Mouse (Mus musculus): ENCODE results near the gene Pde6c. TPM values are rescaled to one million over a fixed set of nuclear protein-coding genes. Genes with fewer than 3 reads are reported as not detected.
A peak's percentile ranks its signal among the peaks of the same experiment; 100 is the strongest.

Pde6c gene
- polyA plus RNA-seq, 1 experiment = not detected

DNA sequence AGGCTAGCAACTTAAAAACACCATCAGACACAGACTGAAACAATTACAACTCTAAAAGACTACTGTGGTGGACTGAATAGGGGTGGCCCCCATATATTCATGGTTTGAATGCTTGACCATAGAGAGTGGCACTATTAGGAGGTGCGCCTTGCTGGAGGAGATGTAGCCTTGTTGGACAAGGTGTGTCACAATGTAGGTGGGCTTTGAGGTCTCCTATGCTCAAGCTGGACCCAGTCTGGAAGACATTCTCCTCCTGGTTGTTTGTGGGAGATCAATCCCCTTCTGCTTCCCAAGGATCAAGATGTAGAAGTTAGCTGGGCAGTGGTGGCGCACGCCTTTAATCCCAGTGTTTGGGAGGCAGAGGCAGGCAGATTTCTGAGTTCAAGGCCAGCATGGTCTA is 85.1 kb downstream of the Pde6c start:
- no peaks in the 10 kb centered on the region for H3K27me3 ChIP-seq (ENCODE audit: control insufficient read depth, insufficient read depth, low read length)
- WGBS = 98% methylated on average over 3 of the region's 3 CpGs
- TF ChIP-seq POLR2A (IDR thresholded peaks at IDR 0.05; ENCODE audit: low read depth, low read length) (no peak), CTCF (IDR thresholded peaks at IDR 0.05; ENCODE audit: extremely low read depth, insufficient read depth, insufficient read length, insufficient replicate concordance) (no peak)
- no peak for DNase-seq (ENCODE audit: low read depth in 1 of 2, low spot score in 2 of 2)
- H3K36me3 ChIP-seq (ENCODE audit: control insufficient read depth, insufficient read depth, low read length) = peaks cover 7% of the 10 kb centered on the region; the same call in 1 of the 2 replicates
- no peak overlapping the region for H3K4me3 ChIP-seq (ENCODE audit: extremely low read depth, insufficient read depth, insufficient read length)
- H3K27ac ChIP-seq (ENCODE audit: insufficient read depth, low read length) = no peak overlapping the region
- H3K4me1 ChIP-seq (ENCODE audit: control insufficient read depth, insufficient read depth, insufficient read length) = no peaks in the 10 kb centered on the region

DNA sequence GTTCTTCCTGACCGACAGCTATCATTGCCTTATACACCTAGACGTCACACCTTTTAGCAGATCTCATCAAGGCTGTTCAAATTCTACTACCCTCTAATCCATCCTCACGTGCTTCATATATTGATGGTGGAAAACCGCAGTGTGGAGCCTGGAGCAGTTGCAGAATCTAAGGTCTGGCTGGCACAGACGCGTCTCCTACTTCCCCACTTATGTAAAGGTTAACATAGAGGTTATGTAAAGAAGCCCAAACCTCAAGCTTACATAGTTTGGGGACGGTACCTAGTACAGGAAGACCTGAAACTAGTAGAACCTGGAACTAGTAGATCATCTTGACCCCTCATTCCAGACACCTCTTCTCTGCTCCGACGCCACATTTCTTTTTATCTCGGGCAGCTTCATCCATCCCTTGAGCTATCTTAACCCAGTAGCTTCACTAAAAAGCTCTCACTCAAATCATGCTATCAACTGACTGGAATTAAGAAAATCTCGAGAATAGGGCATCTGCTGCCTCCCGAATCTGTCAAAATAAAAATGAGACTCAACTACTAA is 90.8 kb downstream of the Pde6c start:
- TF ChIP-seq POLR2A (IDR thresholded peaks at IDR 0.05; ENCODE audit: low read depth, low read length) (no peak), CTCF (IDR thresholded peaks at IDR 0.05; ENCODE audit: extremely low read depth, insufficient read depth, insufficient read length, insufficient replicate concordance) (no peak)
- Histone ChIP-seq H3K4me3 (ENCODE audit: extremely low read depth, insufficient read depth, insufficient read length) (peak overlapping the region; percentile 97), H3K4me1 (ENCODE audit: control insufficient read depth, insufficient read depth, insufficient read length) (peaks cover 3% of the 10 kb centered on the region; the same call in 1 of the 2 replicates), H3K27me3 (ENCODE audit: control insufficient read depth, insufficient read depth, low read length) (no peaks in the 10 kb centered on the region), H3K36me3 (ENCODE audit: control insufficient read depth, insufficient read depth, low read length) (no peaks in the 10 kb centered on the region), H3K27ac (ENCODE audit: insufficient read depth, low read length) (peak overlapping the region; percentile 87)
- DNase-seq (ENCODE audit: low read depth in 1 of 2, low spot score in 2 of 2) = no peak
- WGBS = 5% methylated on average over 12 of the region's 12 CpGs

DNA sequence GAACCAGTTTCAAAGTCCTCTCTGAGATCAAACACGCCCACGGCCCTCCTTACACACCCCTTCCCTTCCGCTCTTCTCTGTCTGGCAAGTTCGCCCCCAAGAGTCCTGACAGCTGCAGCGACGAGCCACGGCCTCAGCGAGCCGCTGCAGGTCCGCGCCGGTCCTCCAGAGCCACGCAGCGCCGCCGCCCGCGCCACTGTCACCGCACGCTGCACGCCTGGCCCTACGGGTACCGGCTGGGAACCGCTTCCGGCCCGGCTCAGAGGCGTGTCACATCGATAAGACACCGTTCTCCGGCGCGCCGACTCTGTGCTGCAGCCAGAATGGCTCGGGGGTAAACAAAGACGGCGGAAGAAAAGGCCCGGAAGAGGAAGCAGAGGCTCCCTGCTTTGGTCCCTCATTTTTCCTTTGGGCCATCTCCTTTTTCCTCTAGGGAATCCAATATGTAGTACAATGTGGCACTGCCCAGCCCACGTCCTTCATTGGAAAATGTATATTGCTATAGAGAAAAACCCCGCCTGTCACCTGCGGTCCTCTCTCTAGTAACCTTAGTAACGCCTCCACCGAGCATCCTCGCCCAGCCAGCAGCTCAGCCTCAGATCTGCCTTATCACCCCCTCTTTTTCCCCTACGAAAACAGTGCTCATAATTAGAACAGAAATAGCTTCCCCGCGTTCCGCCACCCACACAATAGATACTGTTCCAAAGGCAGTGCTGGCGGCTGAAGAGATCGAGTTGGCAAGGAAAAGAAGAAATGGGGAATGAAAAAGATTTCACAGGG is 91.5 kb downstream of the Pde6c start, which contains the start of gene Fra10ac1:
Fra10ac1 (minus strand) TSS at position 252 of the 780 bp plus-strand sequence.
- no peak for TF ChIP-seq CTCF (IDR thresholded peaks at IDR 0.05; ENCODE audit: extremely low read depth, insufficient read depth, insufficient read length, insufficient replicate concordance)
- peak; percentile 47 for TF ChIP-seq POLR2A (IDR thresholded peaks at IDR 0.05; ENCODE audit: low read depth, low read length)
- peaks cover 3% of the 10 kb centered on the region; the same call in 1 of the 2 replicates for H3K4me1 ChIP-seq (ENCODE audit: control insufficient read depth, insufficient read depth, insufficient read length)
- H3K4me3 ChIP-seq (ENCODE audit: extremely low read depth, insufficient read depth, insufficient read length) = peak within 1 kb of the TSS; percentile 97
- no peaks in the 10 kb centered on the region for H3K36me3 ChIP-seq (ENCODE audit: control insufficient read depth, insufficient read depth, low read length)
- H3K27me3 ChIP-seq (ENCODE audit: control insufficient read depth, insufficient read depth, low read length) = no peaks in the 10 kb centered on the region
- WGBS = 1% methylated on average over 49 of the region's 49 CpGs
- peak within 1 kb of the TSS; percentile 87 for H3K27ac ChIP-seq (ENCODE audit: insufficient read depth, low read length)
- DNase-seq (ENCODE audit: low read depth in 1 of 2, low spot score in 2 of 2) = peak; percentile 74 to 80

- H3K27ac ChIP-seq (ENCODE audit: insufficient read depth, low read length) = no peak overlapping the region
- no peaks in the 10 kb centered on the region for H3K36me3 ChIP-seq (ENCODE audit: control insufficient read depth, insufficient read depth, low read length)
- no peak for TF ChIP-seq POLR2A (IDR thresholded peaks at IDR 0.05; ENCODE audit: low read depth, low read length)
- DNase-seq (ENCODE audit: low read depth in 1 of 2, low spot score in 2 of 2) = no peak
- no peaks in the 10 kb centered on the region for H3K27me3 ChIP-seq (ENCODE audit: control insufficient read depth, insufficient read depth, low read length)
- H3K4me1 ChIP-seq (ENCODE audit: control insufficient read depth, insufficient read depth, insufficient read length) = peaks cover 3% of the 10 kb centered on the region; the same call in 1 of the 2 replicates
- peak overlapping the region; percentile 97; the same call in 1 of the 2 replicates for H3K4me3 ChIP-seq (ENCODE audit: extremely low read depth, insufficient read depth, insufficient read length)
- 22% methylated on average over 9 of the region's 9 CpGs for WGBS
Observed at GRCm38 (mm10) chr19:38224685-38225060, 92.1 kb downstream of the Pde6c start.

DNA sequence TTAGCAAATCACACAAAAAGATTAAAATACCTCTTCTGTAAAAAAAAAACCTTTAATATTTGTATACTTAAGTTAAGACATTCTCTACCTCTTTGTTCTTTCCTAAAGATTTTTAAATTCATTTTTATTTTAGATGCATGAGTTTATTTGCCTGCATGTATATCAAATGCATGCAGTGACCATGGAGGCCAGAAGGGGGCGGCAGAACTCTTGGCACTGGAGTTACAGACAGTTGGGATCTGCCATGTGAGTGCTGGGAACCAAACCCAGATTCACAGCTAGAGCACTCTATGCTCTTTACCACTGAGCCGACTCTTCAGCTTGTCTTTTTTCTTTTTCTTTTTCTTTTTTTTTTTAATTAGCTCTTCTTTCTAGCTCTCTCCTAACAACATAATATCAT is 96.1 kb downstream of the Pde6c start:
- 50% methylated on average over 2 of the region's 2 CpGs for WGBS
- TF ChIP-seq POLR2A (IDR thresholded peaks at IDR 0.05; ENCODE audit: low read depth, low read length) = no peak
- no peak for TF ChIP-seq CTCF (IDR thresholded peaks at IDR 0.05; ENCODE audit: extremely low read depth, insufficient read depth, insufficient read length, insufficient replicate concordance)
- H3K36me3 ChIP-seq (ENCODE audit: control insufficient read depth, insufficient read depth, low read length) = no peaks in the 10 kb centered on the region
- no peaks in the 10 kb centered on the region for H3K27me3 ChIP-seq (ENCODE audit: control insufficient read depth, insufficient read depth, low read length)
- no peak overlapping the region for H3K4me3 ChIP-seq (ENCODE audit: extremely low read depth, insufficient read depth, insufficient read length)
- no peak overlapping the region for H3K27ac ChIP-seq (ENCODE audit: insufficient read depth, low read length)
- H3K4me1 ChIP-seq (ENCODE audit: control insufficient read depth, insufficient read depth, insufficient read length) = no peaks in the 10 kb centered on the region; the same call in 1 of the 2 replicates
- DNase-seq (ENCODE audit: low read depth in 1 of 2, low spot score in 2 of 2) = no peak

GRCm38 (mm10) chr19:38232087-38232486 is 99.5 kb downstream of the Pde6c start:
- DNase-seq (ENCODE audit: low read depth in 1 of 2, low spot score in 2 of 2) = no peak
- H3K27me3 ChIP-seq (ENCODE audit: control insufficient read depth, insufficient read depth, low read length) = no peaks in the 10 kb centered on the region
- TF ChIP-seq CTCF (IDR thresholded peaks at IDR 0.05; ENCODE audit: extremely low read depth, insufficient read depth, insufficient read length, insufficient replicate concordance) (no peak), POLR2A (IDR thresholded peaks at IDR 0.05; ENCODE audit: low read depth, low read length) (no peak)
- H3K36me3 ChIP-seq (ENCODE audit: control insufficient read depth, insufficient read depth, low read length) = no peaks in the 10 kb centered on the region
- no peaks in the 10 kb centered on the region for H3K4me1 ChIP-seq (ENCODE audit: control insufficient read depth, insufficient read depth, insufficient read length)
- no peak overlapping the region for H3K27ac ChIP-seq (ENCODE audit: insufficient read depth, low read length)
- no peak overlapping the region for H3K4me3 ChIP-seq (ENCODE audit: extremely low read depth, insufficient read depth, insufficient read length)
- 46% methylated on average over 8 of the region's 8 CpGs for WGBS

DNA sequence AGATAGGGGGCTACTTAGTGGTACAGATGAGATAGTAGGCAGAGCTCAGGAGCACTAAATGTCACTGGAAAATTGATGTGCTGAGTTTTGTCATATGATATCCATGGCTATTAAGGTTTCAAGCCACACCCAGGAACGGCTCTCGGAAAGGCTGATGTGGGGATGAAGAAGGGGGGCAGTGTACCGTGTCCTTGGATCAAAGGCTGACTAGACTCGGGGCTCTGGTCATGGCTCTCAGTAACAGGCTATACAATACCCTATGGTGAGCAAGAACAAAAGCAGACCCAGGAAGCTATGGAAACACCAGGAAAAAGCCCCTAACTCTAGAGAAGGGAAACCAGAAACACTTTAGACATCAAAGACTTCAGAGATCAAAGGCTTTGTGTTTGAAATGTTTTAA is 99.9 kb downstream of the Pde6c start:
- no peak overlapping the region for H3K4me3 ChIP-seq (ENCODE audit: extremely low read depth, insufficient read depth, insufficient read length)
- 35% methylated on average over 4 of the region's 4 CpGs for WGBS
- no peaks in the 10 kb centered on the region for H3K36me3 ChIP-seq (ENCODE audit: control insufficient read depth, insufficient read depth, low read length)
- no peak overlapping the region for H3K27ac ChIP-seq (ENCODE audit: insufficient read depth, low read length)
- H3K27me3 ChIP-seq (ENCODE audit: control insufficient read depth, insufficient read depth, low read length) = no peaks in the 10 kb centered on the region
- no peak for DNase-seq (ENCODE audit: low read depth in 1 of 2, low spot score in 2 of 2)
- TF ChIP-seq CTCF (IDR thresholded peaks at IDR 0.05; ENCODE audit: extremely low read depth, insufficient read depth, insufficient read length, insufficient replicate concordance) = no peak
- no peak for TF ChIP-seq POLR2A (IDR thresholded peaks at IDR 0.05; ENCODE audit: low read depth, low read length)
- H3K4me1 ChIP-seq (ENCODE audit: control insufficient read depth, insufficient read depth, insufficient read length) = no peaks in the 10 kb centered on the region

Other genes with a start within 250 kb of the Pde6c start
- gene Myof, start 89.2 kb upstream of the Pde6c start, polyA plus RNA-seq (2012; rRNA removed) = 10.6 and 11.7 TPM in 2 replicates
- 0.94 and 1.2 TPM in 2 replicates for gene Cep55, start 77.8 kb upstream of the Pde6c start, polyA plus RNA-seq (2012; rRNA removed)
- gene Ffar4, start 35.7 kb upstream of the Pde6c start, polyA plus RNA-seq (2012; rRNA removed) = 2.9 and 3.6 TPM in 2 replicates
- 1.1 and 1.2 TPM in 2 replicates for gene Rbp4, start 7.5 kb upstream of the Pde6c start, polyA plus RNA-seq (2012; rRNA removed)
- gene Fra10ac1, start 91.4 kb downstream of the Pde6c start, polyA plus RNA-seq (2012; rRNA removed) = 2.7 and 2.9 TPM in 2 replicates
- gene Lgi1, start 131.8 kb downstream of the Pde6c start, polyA plus RNA-seq (2012; rRNA removed) = 0.02 TPM in 2 replicates

Data from spleen, adult 2 months (tissue).